Comparison of ENCODE assay signal across 27 mouse cellular contexts in the genomic region with DNA sequence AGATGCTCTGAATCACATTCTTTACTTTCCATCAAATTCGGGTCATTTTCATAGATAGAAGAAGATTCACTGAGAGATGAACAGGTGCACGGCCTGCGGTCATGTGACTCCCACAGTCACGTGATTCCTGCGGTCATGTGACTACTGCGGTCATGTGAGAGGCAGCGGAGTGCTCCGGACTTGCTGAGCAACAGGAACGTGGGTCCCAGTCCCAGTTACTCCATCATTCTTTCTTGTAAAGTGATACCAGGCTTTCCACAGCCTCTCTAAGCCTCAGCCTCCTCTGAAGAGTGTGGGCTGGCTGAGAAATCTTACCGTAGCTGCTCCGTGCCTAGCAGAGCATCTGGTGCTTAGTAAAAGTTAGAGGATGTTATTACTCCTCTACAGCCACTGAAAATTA.
DNase-seq lines count a peak whose midpoint lies in the region; TF ChIP-seq lines count a peak whose summit lies in the region.
"Had no signal": no experiment of that assay in that cellular context is flagged by ENCODE, and none has a peak within 500 bp of the region (broad histone marks: within the 10 kb centered on the region; RNA-seq: fewer than 3 reads in every experiment).

No protein-coding gene starts in this region.

- no peaks in the 10 kb centered on the region for H3K36me3 ChIP-seq in thymus, adult 2 months (ENCODE audit: control insufficient read depth, insufficient read depth, low read length)
- H3K36me3 ChIP-seq: embryonic facial prominence, embryonic 12.5 days; hindbrain, embryonic 10.5 days; hindbrain, embryonic 15.5 days; limb, embryonic 10.5 days; limb, embryonic 15.5 days; liver, embryonic 15.5 days; midbrain, embryonic 15.5 days had no signal

- intact Hi-C loops in left cerebral cortex, postnatal 4 days (cut with DNase I) = no loop called here

- WGBS in thymus, adult 2 months = 96% methylated on average over 11 of the region's 11 CpGs

- no peak overlapping the region for H3K27ac ChIP-seq in thymus, adult 2 months (ENCODE audit: control insufficient read depth, insufficient read depth, low read length)
- H3K27ac ChIP-seq: embryonic facial prominence, embryonic 12.5 days; hindbrain, embryonic 10.5 days; hindbrain, embryonic 15.5 days; limb, embryonic 10.5 days; limb, embryonic 15.5 days; liver, embryonic 15.5 days; midbrain, embryonic 15.5 days had no signal

- no peaks in the 10 kb centered on the region for H3K4me1 ChIP-seq in thymus, adult 2 months (replicated peaks; ENCODE audit: control insufficient read depth, insufficient read depth, low read length)
- H3K4me1 ChIP-seq: embryonic facial prominence, embryonic 12.5 days; hindbrain, embryonic 10.5 days; limb, embryonic 10.5 days; limb, embryonic 15.5 days; liver, embryonic 15.5 days had no signal

- H3K27me3 ChIP-seq in thymus, adult 2 months (ENCODE audit: control insufficient read depth, insufficient read depth, low read length) = no peaks in the 10 kb centered on the region
- H3K27me3 ChIP-seq: embryonic facial prominence, embryonic 12.5 days; hindbrain, embryonic 15.5 days; limb, embryonic 15.5 days; liver, embryonic 15.5 days; midbrain, embryonic 15.5 days had no signal

- peak; percentile 41 to 43 for DNase-seq in left cerebral cortex, adult 18-20 months (ENCODE audit: low spot score in 2 of 2)
- DNase-seq in left cerebral cortex, postnatal 4 days = no peak
- DNase-seq in right cerebral cortex, postnatal 14 days = peak; percentile 36
- no peak for DNase-seq in right cerebral cortex, postnatal 4 days
- peak; percentile 31 for DNase-seq in ZHBTc4 (ENCODE audit: low read depth, low spot score)
- DNase-seq in thymus, postnatal 4 days = no peak
- DNase-seq in thymus, adult 2 months = no peak
- DNase-seq: adrenal gland, postnatal 10 days; cerebellum, adult 11 months; cerebellum, adult 9-10 months; cerebellum, postnatal 36 days; gastrocnemius, postnatal 10 days; heart, postnatal 14 days; kidney, adult 11 months; kidney, postnatal 14 days; layer of hippocampus, adult 9-11 months; lung, embryonic 14.5 days; lung, postnatal 14 days; thymus, adult 18-20 months; thymus, postnatal 36 days had no signal

- no peak for TF ChIP-seq POLR2A in thymus, adult 2 months (IDR thresholded peaks at IDR 0.05; ENCODE audit: control insufficient read depth, extremely low read depth, insufficient read depth, low read length, poor library complexity)

- no peak overlapping the region for H3K4me3 ChIP-seq in thymus, adult 2 months (ENCODE audit: control insufficient read depth, insufficient read depth, low read length)
- H3K4me3 ChIP-seq: embryonic facial prominence, embryonic 12.5 days; hindbrain, embryonic 10.5 days; hindbrain, embryonic 15.5 days; limb, embryonic 10.5 days; limb, embryonic 15.5 days; liver, embryonic 15.5 days; midbrain, embryonic 15.5 days had no signal

- TF ChIP-seq CTCF in thymus, adult 2 months (IDR thresholded peaks at IDR 0.05; ENCODE audit: borderline replicate concordance, control insufficient read depth, extremely low read depth, insufficient read depth, low read length, poor library complexity) = no peak

Comparison
In these comparisons a context has a peak if more than half of its experiments do, and no peak if none do; other contexts are left out.
1. DNase-seq: peak in left cerebral cortex, adult 18-20 months (2 of 2), right cerebral cortex, postnatal 14 days (single experiment) and ZHBTc4 (single experiment); none in left cerebral cortex, postnatal 4 days (single experiment), right cerebral cortex, postnatal 4 days (single experiment), thymus, postnatal 4 days (single experiment) and thymus, adult 2 months (single experiment).